Mouse (Mus musculus) kidney, postnatal 25 days (tissue): ENCODE results near the gene Slc32a1.
A peak's percentile ranks its signal among the peaks of the same experiment; 100 is the strongest.

Source experiments
- DNase-seq, 2 experiments: peaks; one replicate each; pipeline ENCODE4 v3.0.0; 2021; ENCODE audit warnings: mixed read lengths in 2 of 2

The Slc32a1 gene

GRCm38 (mm10) chr2:158610488-158611325 is at the start of gene Slc32a1:
Gene Slc32a1, plus strand, starts transcription at chr2:158610767.
- no peak for DNase-seq

GRCm38 (mm10) chr2:158560801-158561200 is 49.8 kb upstream of the Slc32a1 start:
- no peak for DNase-seq

GRCm38 (mm10) chr2:158561371-158562144 is 49.0 kb upstream of the Slc32a1 start:
- DNase-seq, result no peak

DNA sequence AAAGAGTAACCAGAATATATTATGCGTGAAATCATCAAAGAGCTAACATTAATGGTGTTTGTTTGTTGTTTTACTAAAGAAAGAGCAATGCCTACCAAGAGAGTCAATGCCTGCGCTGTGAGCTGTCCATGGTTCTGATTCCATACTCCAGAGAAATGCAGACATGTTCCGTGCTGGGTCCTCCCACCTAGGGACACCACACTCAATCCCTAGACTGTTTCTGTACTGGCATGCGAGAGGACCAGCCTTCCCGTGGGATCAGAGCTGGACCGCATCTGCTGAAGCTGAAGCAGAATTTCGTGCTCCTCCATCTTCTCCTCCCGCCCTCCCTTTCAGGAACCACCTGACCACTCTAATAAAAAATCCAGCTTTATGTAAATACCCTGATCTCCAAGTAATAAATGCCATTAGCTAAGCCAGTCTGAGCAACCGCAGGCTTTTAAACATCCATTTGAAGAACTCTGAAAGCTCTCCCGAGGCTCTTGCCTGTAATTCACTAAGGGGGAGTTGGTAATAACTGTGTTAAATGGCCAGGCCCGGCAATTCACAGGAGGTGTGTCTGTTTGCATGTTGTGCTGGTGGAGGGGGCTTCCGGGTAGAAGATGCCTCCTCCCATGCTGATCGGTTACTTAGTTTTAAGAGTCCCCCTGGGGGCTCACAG is 40.0 kb upstream of the Slc32a1 start:
- DNase-seq, result peak; percentile 70 to 82

DNA sequence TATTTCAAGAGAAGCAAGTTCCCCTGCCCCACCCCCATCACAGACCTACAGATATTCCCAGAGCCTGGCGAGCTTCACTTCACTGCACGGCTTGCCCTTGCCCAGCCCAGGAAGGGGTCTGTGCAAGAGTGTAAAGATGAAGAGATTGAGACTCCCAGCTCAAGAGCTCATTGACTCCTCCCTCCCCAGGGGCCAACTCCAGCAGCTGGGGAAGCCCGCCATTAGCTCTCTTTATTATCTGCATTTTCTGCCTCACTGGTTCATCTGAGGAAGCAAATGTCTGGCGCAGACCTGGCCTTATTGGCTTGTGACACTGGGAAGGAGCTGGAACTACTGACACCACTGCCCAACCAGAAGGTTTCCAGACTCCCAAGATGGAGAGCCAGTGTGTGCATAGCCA is 30.6 kb upstream of the Slc32a1 start:
- DNase-seq, result no peak

GRCm38 (mm10) chr2:158584621-158585358 is 25.8 kb upstream of the Slc32a1 start:
- peak in 1 of 2 experiments; percentile 55 for DNase-seq

DNA sequence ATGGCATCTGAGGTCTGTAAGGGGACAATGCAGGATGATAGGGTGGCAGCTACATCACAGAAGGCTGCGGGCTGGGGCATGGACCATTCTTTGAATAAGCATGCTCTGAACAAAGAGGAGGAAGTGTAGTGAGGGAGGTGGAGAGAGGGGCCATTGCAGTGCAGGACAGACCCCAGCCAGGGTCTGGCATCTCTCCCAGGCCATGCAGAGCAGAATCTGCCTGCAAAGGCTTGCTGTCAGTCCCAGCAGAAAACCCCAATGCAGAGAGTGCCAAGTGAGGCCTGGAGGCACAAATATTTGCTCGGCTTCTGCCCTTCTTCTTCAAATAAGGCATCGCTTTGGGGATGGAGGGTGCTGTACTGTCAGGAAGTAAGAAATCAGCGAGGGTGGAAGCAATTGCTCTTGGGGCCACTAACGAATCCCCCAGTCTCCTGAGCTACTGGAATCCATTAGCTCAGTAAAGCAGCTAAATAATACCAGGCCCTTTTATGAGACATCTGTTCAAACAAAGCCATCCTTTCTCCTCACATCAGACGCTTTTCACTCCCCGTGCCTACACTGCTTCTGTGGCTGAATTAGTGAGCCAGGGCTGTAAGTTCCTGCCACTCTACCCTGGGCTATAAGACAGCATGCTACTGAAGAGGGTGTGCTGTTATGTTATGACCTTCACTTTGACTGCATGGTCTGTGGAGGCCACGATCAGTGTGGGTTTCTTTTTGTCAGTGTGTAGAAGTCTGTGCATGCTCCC is 21.9 kb upstream of the Slc32a1 start:
- no peak for DNase-seq

DNA sequence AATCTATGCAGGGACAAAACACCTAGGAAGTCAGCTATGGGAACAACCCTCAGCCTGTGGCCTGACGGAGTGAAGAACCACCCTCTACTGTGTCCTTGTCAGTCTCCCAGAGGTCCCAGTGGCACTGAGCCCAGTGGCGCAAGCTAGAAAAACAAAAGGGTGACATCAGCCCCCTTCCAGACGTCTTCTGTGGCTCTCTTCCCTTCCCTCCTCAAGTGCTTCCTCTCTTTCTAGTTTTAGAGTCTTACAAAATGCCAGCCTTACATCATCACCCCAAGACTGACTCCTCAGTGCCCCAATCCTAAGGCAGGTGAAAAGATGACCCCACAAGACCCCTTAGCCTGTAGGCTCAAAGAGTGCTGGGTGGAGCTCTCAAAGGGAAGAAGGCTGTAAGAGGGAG is 20.1 kb upstream of the Slc32a1 start:
- DNase-seq, result no peak

DNA sequence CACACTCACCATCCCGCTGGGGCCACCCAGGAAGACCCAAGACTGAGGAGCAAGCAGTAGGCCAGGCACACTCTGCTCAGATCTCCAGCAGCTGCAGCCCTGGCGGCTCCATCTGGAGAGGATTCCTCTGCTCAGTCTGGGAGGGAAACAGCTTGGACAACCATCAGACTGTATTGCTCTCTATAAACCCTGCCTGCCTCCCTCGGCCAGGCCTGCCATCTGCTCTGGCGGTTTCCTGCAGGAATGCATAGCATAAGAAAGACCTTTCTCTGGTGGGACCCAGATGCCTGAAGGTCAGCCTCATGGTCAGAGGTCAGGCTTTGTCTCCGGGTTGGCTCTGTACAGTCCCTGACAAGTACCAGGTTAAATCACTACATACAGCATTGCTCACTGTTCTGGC is 19.3 kb upstream of the Slc32a1 start:
- no peak for DNase-seq

DNA sequence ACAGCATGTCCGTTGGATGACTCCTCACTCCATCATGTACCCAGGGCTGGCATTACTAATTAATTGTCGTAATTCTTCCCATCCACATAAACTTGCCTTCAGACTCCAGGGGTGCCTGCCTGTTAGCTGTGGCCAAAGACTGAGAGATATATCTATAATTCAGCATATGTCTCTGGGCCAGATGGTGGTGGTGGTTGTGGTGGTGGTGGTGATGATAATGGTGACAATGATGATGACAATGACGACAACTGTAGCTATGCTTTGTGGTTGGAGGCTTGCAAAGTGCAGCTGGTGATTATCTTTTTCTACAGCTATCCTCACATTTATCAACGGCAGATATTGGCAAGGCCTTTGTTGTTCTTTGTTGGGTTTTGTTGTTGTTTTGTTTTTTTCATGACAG is 17.2 kb upstream of the Slc32a1 start:
- DNase-seq, result no peak

- peak; percentile 56 to 79 for DNase-seq
These were observed 15.5 kb upstream of the Slc32a1 start for GRCm38 (mm10) chr2:158595103-158595502.

GRCm38 (mm10) chr2:158595577-158595976 is 15.0 kb upstream of the Slc32a1 start:
- no peak for DNase-seq

DNA sequence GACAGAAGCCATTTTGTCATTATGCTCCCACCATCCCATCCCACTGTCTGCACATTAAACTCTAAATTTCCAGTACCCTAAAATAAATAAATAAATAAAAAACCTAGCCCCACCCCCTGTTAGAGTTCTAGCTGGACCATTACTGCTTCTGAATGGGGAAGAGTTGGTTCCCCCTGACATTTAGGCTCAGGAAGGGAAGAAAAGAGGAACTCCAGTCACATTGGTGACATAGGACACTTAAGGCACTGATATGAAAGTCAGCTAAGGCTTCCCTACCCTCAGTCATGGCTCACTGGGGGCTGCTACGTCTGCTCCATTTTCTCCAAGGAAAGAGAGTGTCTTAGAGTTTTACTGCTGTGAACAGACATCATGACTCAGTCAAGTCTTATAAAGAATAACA is 13.8 kb upstream of the Slc32a1 start:
- no peak for DNase-seq

DNA sequence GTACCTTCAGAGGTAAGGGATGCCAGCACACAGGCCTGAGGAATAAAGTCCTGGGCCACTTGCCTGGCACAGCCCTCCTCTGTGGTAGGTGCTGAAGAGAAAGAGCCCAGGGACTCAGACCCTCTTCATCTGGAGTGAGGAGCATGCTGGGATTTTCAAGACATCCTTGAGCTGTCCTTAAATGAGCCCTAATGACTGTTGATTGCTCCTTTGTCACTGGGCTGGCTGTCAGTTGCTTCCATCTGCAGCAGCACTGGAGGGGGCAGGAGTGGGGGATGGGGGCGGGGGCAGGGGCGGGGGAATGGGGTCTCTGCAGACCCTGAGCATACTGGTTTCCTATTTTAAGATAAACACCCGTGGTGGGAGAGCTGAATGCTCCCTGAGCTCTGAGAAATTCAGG is 10.1 kb upstream of the Slc32a1 start:
- no peak for DNase-seq

DNA sequence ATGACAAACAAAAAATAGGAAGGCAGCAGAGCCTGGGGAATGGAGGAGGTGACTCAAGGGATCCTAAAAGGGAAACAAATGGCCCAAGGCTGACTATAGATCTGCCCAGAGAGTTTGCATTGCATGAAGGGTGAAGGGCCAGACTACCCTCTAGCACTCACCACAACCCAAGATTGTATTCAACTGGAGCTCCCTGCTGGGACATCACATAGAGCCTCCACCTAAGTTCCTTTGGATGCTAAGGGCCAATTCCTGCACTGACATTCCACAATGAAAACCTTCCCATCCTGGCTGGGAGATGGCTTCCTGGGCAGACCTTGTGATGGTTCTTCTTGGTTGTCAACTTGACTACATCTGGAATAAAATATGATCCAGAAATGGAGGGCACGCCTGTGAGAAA is 9.2 kb upstream of the Slc32a1 start:
- DNase-seq, result no peak

DNA sequence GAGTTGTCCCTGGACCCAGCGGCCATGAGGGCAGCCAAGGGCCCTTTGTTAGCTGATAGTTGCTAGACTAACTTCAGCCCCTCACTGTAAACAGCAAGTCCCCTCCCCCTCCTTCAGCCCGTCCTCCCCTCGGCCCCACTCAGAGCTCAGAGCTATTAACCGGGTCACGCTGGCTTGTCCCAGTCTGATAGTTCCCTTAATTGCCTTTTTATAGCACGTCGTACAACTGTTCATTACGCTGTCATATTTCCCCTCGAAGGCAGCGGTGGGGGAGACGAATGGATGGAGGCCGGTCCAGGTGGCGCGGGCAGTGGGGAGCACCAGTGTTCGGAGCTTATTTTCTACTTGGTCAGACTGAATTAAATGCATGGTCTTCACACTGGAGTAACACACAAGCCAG is 7.9 kb upstream of the Slc32a1 start:
- no peak for DNase-seq

DNA sequence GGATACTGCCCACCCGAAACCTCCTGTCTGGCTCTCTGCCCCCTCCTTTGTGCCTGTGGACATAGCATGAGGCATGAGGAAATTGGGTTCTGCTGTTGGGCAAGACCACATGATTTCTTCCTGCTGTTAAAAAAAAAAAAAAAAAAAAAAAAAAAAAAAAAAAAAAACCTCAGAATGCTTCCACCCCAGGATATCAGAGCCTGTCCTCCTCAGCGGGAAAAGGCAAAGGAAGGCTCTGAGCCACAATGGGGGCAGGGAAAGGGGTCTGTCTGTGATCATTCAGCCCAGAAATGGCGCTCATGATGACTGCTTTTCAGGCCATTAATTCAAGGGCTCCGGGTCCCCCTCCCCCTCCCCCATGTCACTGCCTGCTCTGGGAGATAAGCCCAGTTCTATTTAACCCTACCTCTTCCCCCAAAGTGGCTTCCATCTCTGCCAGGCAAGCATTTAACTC is 4.0 kb upstream of the Slc32a1 start:
- no peak for DNase-seq

DNA sequence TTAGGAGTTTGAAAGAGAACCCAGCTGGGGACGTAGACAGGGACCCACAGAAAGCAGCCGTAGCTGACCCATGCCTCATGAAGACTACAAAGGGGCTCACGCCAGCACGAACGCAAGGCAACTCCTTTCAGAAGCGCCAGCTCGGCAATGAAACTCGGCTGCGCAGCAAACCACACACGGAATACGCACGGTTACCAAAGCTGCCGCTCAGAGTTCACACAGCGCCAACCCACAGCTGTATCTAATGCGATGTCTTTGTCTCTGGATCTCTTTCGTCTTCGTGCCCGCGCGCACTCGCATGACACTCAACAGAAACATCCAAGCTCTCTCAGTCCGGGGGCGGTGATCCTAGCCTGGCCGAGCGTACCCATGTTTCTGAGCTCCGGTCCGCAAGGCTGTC is 886 bp upstream of the Slc32a1 start:
- no peak for DNase-seq

- DNase-seq, result no peak
These were observed 756 bp downstream of the Slc32a1 start for GRCm38 (mm10) chr2:158611326-158611719.

DNA sequence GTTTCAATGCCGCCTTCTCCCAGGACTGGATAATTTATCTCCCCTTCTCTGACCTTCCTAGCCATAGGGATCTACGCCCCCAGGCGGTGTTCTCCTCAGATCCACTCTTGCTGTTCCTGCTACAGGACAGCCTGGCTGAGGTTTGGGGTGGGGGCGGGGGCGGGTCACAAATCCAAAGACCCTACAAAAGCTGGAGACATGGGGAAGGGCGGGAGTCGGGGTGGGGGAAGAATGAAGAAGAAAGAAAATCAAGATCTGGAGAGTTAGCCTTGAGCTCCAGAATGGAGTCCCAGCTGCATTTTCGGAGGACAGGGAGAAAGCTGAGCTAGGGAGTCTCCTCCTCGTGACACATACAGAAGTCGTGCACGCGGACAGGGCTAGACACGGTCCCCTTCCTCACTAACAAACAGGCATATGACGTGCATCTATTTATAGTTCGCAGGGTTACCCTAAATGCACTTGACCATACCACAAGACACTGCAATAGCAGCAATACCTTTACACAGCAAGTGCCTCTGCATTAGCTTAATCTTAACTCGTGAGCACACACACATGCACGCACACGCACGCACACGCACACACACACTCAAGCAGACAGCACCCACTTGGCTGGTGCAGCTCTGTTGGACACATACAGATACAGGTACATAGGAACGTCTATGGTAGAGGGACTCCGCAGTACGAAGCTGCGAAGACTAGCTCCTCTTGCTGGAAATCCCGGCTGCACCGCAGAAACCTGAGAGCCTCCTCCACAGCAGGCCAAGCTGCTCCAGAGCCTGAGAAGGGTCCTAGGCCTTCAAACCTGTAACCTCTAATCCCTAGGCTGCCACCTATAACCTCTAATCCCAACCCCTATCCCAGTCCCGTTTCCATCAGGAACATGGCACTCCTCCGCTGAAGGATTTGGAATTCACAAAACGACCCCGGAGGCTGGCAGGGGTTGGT is 1.4 kb downstream of the Slc32a1 start:
- no peak for DNase-seq
